Mouse (Mus musculus) liver, embryonic 14.5 days (tissue): ENCODE data around the gene Igfbp3.

Experiments used
- CTCF ChIP-seq: IDR thresholded peaks from 2 replicates; pipeline ENCODE4 v1.5.1; 2016; ENCODE audit warnings: antibody characterized with exemption, low read depth, control low read depth
- EP300 ChIP-seq: IDR thresholded peaks from 2 replicates; pipeline ENCODE4 v1.6.1; 2016; ENCODE audit warnings: antibody characterized with exemption, low read depth

GRCm38 (mm10) chr11:7161502-7162174, 52.1 kb downstream of the Igfbp3 start:
- TF ChIP-seq CTCF (peak; percentile 79), EP300 (no peak)
